18 mouse cellular contexts compared by ENCODE assay signal in the genomic region with DNA sequence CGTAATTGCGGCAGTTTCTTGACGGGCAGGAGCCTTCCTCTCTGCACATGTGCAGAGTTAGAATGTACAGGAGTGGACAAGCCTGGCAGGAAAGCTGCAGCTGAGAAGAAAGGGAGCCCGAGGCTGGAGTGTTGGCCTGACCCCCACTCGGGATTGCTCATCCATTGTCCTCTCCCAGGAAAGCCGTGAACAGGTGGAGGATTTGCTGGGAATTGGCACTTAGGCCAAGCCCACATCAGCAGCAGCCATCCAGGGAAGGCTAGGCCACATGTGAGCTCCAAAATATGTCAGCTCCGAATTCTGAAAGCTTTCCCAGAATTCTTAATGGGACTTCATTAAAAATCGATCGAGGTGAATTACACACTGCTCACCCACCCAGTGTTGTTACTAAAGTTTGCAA.
DNase-seq lines count a peak whose midpoint lies in the region; ATAC-seq and TF ChIP-seq lines count a peak whose summit lies in the region.
"Had no signal": no experiment of that assay in that cellular context is flagged by ENCODE, and none has a peak within 500 bp of the region (broad histone marks: within the 10 kb centered on the region; RNA-seq: fewer than 3 reads in every experiment).

No protein-coding gene starts in this region.

- 71% methylated on average over 9 of the region's 9 CpGs for WGBS in heart, embryonic 13.5 days
- WGBS in liver, embryonic 11.5 days, result 68% methylated on average over 9 of the region's 9 CpGs
- 63% methylated on average over 9 of the region's 9 CpGs for WGBS in liver, embryonic 12.5 days (ENCODE audit: insufficient replicate concordance)
- WGBS in midbrain, embryonic 13.5 days, result 64% methylated on average over 9 of the region's 9 CpGs

- peaks cover 14% of the 10 kb centered on the region for H3K36me3 ChIP-seq in heart, embryonic 13.5 days
- no peaks in the 10 kb centered on the region for H3K36me3 ChIP-seq in liver, embryonic 11.5 days (ENCODE audit: control insufficient read depth, insufficient read depth, low read length)
- H3K36me3 ChIP-seq in liver, embryonic 12.5 days, result no peaks in the 10 kb centered on the region
- peaks cover 25% of the 10 kb centered on the region for H3K36me3 ChIP-seq in midbrain, embryonic 13.5 days
- H3K36me3 ChIP-seq in myocyte (ENCODE audit: control insufficient read depth, insufficient read depth), result peaks cover 23% of the 10 kb centered on the region
- H3K36me3 ChIP-seq: liver, embryonic 15.5 days had no signal

- no peaks in the 10 kb centered on the region for H3K9me3 ChIP-seq in heart, embryonic 13.5 days
- H3K9me3 ChIP-seq in liver, embryonic 11.5 days (ENCODE audit: control insufficient read depth, low read length), result no peaks in the 10 kb centered on the region
- H3K9me3 ChIP-seq in liver, embryonic 12.5 days (replicated peaks), result no peaks in the 10 kb centered on the region
- H3K9me3 ChIP-seq in midbrain, embryonic 13.5 days, result no peaks in the 10 kb centered on the region
- H3K9me3 ChIP-seq: liver, embryonic 15.5 days; lung, embryonic 15.5 days; neural tube, embryonic 13.5 days had no signal

- H3K4me3 ChIP-seq in heart, embryonic 13.5 days, result no peak overlapping the region
- H3K4me3 ChIP-seq in liver, embryonic 11.5 days (ENCODE audit: low read depth, low read length), result no peak overlapping the region
- H3K4me3 ChIP-seq in liver, embryonic 12.5 days, result no peak overlapping the region
- H3K4me3 ChIP-seq in midbrain, embryonic 13.5 days (replicated peaks), result no peak overlapping the region
- H3K4me3 ChIP-seq in myocyte, result no peak overlapping the region
- H3K4me3 ChIP-seq: liver, embryonic 15.5 days; lung, embryonic 15.5 days; neural tube, embryonic 13.5 days had no signal

- intact Hi-C loops in heart, postnatal 25 days (cut with DNase I), result no loop called here

- no peaks in the 10 kb centered on the region for H3K27me3 ChIP-seq in heart, embryonic 13.5 days (replicated peaks)
- no peaks in the 10 kb centered on the region for H3K27me3 ChIP-seq in liver, embryonic 11.5 days (replicated peaks; ENCODE audit: control insufficient read depth, insufficient read depth, low read length)
- no peaks in the 10 kb centered on the region for H3K27me3 ChIP-seq in liver, embryonic 12.5 days (replicated peaks)
- no peaks in the 10 kb centered on the region for H3K27me3 ChIP-seq in midbrain, embryonic 13.5 days
- no peaks in the 10 kb centered on the region for H3K27me3 ChIP-seq in myocyte (ENCODE audit: control insufficient read depth, insufficient read depth, insufficient read length)
- H3K27me3 ChIP-seq: liver, embryonic 15.5 days; lung, embryonic 15.5 days; neural tube, embryonic 13.5 days had no signal

- peak overlapping the region; percentile 67 for H3K27ac ChIP-seq in heart, embryonic 13.5 days (replicated peaks)
- peak overlapping the region; percentile 38 for H3K27ac ChIP-seq in liver, embryonic 11.5 days (ENCODE audit: low read depth, low read length)
- H3K27ac ChIP-seq in liver, embryonic 12.5 days, result no peak overlapping the region
- H3K27ac ChIP-seq in midbrain, embryonic 13.5 days, result peak overlapping the region; percentile 36; the same call in 1 of the 2 replicates
- H3K27ac ChIP-seq: liver, embryonic 15.5 days; lung, embryonic 15.5 days; neural tube, embryonic 13.5 days had no signal

- H3K4me1 ChIP-seq in heart, embryonic 13.5 days, result peaks cover 30% of the 10 kb centered on the region
- H3K4me1 ChIP-seq in liver, embryonic 11.5 days (replicated peaks; ENCODE audit: control insufficient read depth, insufficient read depth, low read length), result peaks cover 12% of the 10 kb centered on the region
- H3K4me1 ChIP-seq in liver, embryonic 12.5 days, result peaks cover 16% of the 10 kb centered on the region; the same call in 1 of the 2 replicates
- H3K4me1 ChIP-seq in midbrain, embryonic 13.5 days (replicated peaks), result peaks cover 26% of the 10 kb centered on the region
- H3K4me1 ChIP-seq: liver, embryonic 15.5 days had no signal

- no peaks in the 10 kb centered on the region for H3K79me2 ChIP-seq in myocyte (ENCODE audit: control insufficient read depth, insufficient read depth)

- H3K9ac ChIP-seq in heart, embryonic 13.5 days, result no peak overlapping the region
- no peak overlapping the region for H3K9ac ChIP-seq in liver, embryonic 11.5 days (ENCODE audit: low read depth, low read length)
- H3K9ac ChIP-seq in liver, embryonic 12.5 days, result no peak overlapping the region
- no peak overlapping the region for H3K9ac ChIP-seq in midbrain, embryonic 13.5 days (replicated peaks)
- H3K9ac ChIP-seq: liver, embryonic 15.5 days; lung, embryonic 15.5 days; neural tube, embryonic 13.5 days had no signal

- H3ac ChIP-seq in myocyte (ENCODE audit: control insufficient read depth, insufficient read length), result no peak overlapping the region

- no peak for ATAC-seq in heart, embryonic 13.5 days (ENCODE audit: extremely low read depth, insufficient number of reproducible peaks, low FRiP score, low TSS enrichment)
- no peak for ATAC-seq in liver, embryonic 11.5 days (replicated peaks; ENCODE audit: low FRiP score)
- no peak for ATAC-seq in liver, embryonic 12.5 days
- ATAC-seq in midbrain, embryonic 13.5 days, result no peak

- no peak for DNase-seq in heart, postnatal 25 days (ENCODE audit: low spot score)
- no peak for DNase-seq in liver, embryonic 11.5 days (ENCODE audit: low spot score)
- no peak for DNase-seq in B cell, adult 2 months
- DNase-seq: adrenal gland, postnatal 25 days; cerebellum, adult 9-10 months; kidney, adult 18-20 months; kidney, postnatal 4 days; lung, postnatal 36 days; retina, postnatal 1 day; right cerebral cortex, postnatal 25 days; spleen, adult 18-20 months had no signal

- no peak for TF ChIP-seq POLR2A in myocyte (IDR thresholded peaks at IDR 0.05; ENCODE audit: insufficient read length, low read depth)

- no peak overlapping the region for H3K4me2 ChIP-seq in heart, embryonic 13.5 days
- H3K4me2 ChIP-seq in liver, embryonic 11.5 days, result no peak overlapping the region
- no peak overlapping the region for H3K4me2 ChIP-seq in liver, embryonic 12.5 days
- no peak overlapping the region for H3K4me2 ChIP-seq in midbrain, embryonic 13.5 days (replicated peaks)
- no peak overlapping the region for H3K4me2 ChIP-seq in myocyte (ENCODE audit: low read depth)
- H3K4me2 ChIP-seq: liver, embryonic 15.5 days; lung, embryonic 15.5 days; neural tube, embryonic 13.5 days had no signal

TF ChIP-seq in myocyte, 11 proteins besides CTCF, POLR2A, EP300 and RAD21:
- TF ChIP-seq MYOG (IDR thresholded peaks at IDR 0.05; ENCODE audit: control insufficient read depth in 1 of 3, insufficient read depth in 1 of 3, insufficient read length in 2 of 3, low read depth in 2 of 3), result peak in 1 of 3 experiments; percentile 57
- TF ChIP-seq USF1 (IDR thresholded peaks at IDR 0.05; ENCODE audit: low read depth), result no peak
- TF ChIP-seq MYOD1 (IDR thresholded peaks at IDR 0.05; ENCODE audit: control insufficient read depth in 1 of 3, insufficient read length in 2 of 3, low read depth in 2 of 3), result peak in 2 of 3 experiments; percentile 52 to 74
